Mouse (Mus musculus): ENCODE results near the gene H2-T3. TPM values are rescaled to one million over a fixed set of nuclear protein-coding genes. Genes with fewer than 3 reads are reported as not detected.
"Not testable (repeated sequence)": the region's sequence is repeated elsewhere in the genome, so short reads cannot be mapped to it uniquely, and the experiment has no call there.

H2-T3 gene
- polyA plus RNA-seq, 1 experiment, result 1.7 TPM

DNA sequence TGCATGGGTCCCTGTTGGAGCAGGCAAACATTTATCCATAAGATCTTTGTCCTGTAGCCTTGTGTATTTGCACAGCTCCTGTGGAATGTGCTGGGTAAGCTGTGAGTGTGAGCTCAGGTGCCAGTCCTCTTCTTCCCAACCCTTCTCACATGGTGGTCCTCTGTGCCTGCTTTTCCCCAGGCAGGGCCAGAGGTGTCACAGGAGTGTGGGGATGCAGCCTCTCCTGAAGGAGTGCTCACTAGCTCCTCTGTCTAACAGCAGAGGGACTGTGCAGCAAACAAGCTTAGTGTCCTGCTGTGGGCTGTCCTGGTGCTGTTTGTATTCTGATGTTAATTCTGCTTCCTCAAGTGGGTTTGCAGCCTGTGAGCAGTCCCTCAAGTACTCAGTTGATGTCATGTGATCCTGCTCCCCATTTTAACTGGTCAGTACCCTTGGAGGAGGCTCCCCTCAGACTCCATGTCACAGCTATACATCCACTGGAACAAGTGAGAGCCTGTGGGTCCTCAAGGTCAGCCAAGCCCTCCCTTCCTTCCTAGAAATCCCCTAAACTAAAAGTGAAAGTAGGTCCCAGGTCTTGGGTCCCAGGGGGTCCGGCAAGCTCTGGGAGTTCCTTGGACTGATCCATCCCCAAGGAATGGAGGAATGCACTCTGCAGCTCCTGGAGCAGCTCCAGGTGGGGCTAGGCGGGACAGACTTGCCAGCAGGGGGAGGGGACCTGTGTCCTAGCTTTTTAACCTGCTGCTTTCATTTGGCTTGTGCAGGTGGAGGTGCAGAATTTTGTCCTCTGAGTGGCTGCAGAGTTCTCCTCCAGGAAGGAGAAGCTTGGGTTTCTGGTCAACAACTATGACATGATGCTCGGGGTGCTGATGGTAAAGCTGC lies 35.6 kb downstream of the H2-T3 start:
- Histone ChIP-seq H3K27ac (ENCODE audit: control insufficient read depth, insufficient read depth, low read length) (no peak overlapping the region), H3K4me3 (ENCODE audit: control insufficient read depth, insufficient read depth, low read length) (no peak overlapping the region), H3K27me3 (ENCODE audit: control insufficient read depth, insufficient read depth, low read length) (no peaks in the 10 kb centered on the region), H3K36me3 (ENCODE audit: control insufficient read depth, insufficient read depth, low read length) (no peaks in the 10 kb centered on the region), H3K4me1 (replicated peaks; ENCODE audit: control insufficient read depth, insufficient read depth, low read length) (peaks cover 5% of the 10 kb centered on the region; the same call in 1 of the 2 replicates)
- DNase-seq, result no peak
- TF ChIP-seq POLR2A (IDR thresholded peaks at IDR 0.05; ENCODE audit: control insufficient read depth, extremely low read depth, insufficient read depth, low read length, poor library complexity) (no peak), CTCF (IDR thresholded peaks at IDR 0.05; ENCODE audit: borderline replicate concordance, control insufficient read depth, extremely low read depth, insufficient read depth, low read length, poor library complexity) (no peak)
- WGBS, result 45% methylated on average over 3 of the region's 3 CpGs

DNA sequence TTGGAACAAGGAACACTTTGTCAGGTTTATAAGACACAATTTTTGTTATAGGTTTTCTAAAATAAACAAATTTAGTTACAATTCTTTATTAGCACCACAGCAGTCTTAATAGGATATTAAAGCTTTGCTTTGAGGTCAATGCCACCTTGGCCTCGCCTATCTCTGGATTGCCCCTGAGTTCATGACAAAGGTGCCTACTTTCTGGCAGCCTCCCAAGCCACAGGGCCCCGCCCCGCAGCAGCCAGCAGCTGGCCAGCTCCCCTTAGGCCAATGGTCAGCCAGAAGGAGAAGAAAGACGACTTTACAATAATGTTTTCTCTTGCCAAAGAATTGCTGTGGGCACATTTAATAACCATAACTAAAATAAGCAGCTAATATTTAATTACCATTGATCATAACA lies 38.9 kb downstream of the H2-T3 start:
- H3K27me3 ChIP-seq (ENCODE audit: control insufficient read depth, insufficient read depth, low read length); H3K4me3 ChIP-seq (ENCODE audit: control insufficient read depth, insufficient read depth, low read length); H3K36me3 ChIP-seq (ENCODE audit: control insufficient read depth, insufficient read depth, low read length); DNase-seq; H3K27ac ChIP-seq (ENCODE audit: control insufficient read depth, insufficient read depth, low read length): not testable (repeated sequence)
- 62% methylated on average over 4 of the region's 4 CpGs for WGBS
- peaks cover 10% of the 10 kb centered on the region for H3K4me1 ChIP-seq (replicated peaks; ENCODE audit: control insufficient read depth, insufficient read depth, low read length)

DNA sequence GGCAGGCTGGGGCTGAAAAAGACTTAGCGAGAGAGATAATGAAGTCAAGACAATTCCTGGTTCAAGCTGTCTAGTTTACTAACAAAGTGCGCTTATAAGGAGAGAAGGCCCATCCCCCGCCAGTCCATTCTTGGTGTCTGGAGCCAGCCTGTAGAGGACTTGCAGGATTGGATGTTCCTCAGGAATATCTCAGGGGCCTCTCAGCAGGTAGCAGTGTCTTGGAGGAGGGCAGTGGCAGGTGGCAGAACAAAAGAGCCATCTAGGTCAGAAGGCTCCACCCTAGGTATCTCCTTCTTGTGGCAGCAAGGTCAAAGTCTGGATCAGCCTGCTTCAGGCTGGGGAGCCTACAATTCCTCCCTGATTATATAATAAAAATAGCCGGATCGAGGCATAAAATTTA lies 41.6 kb downstream of the H2-T3 start:
- Histone ChIP-seq H3K27ac (ENCODE audit: control insufficient read depth, insufficient read depth, low read length) (peak overlapping the region; percentile 10; the same call in 1 of the 2 replicates), H3K4me1 (replicated peaks; ENCODE audit: control insufficient read depth, insufficient read depth, low read length) (peaks cover 22% of the 10 kb centered on the region)
- not testable (repeated sequence) for H3K27me3 ChIP-seq (ENCODE audit: control insufficient read depth, insufficient read depth, low read length); H3K36me3 ChIP-seq (ENCODE audit: control insufficient read depth, insufficient read depth, low read length); DNase-seq; H3K4me3 ChIP-seq (ENCODE audit: control insufficient read depth, insufficient read depth, low read length)
- 95% methylated on average over 5 of the region's 5 CpGs for WGBS

DNA sequence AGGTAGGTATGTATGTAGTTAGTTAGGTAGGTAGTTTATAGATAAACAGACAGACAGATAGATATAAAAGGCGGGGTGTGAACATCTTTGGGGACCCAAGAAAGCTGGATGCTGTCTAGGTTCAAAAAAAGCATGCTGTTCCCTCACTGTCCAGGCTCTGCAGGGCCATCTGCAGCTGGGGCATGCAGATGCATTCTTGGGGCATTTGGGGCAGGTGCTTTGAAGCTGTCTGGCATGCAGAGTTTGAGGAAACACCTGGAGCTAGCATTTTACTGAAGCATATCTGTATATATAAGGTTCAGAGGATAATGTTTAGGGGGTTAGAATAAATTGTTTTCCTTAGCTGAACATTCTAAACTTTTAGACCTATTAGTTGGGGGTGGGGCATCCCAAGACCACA lies 43.1 kb downstream of the H2-T3 start:
- not testable (repeated sequence) for H3K4me3 ChIP-seq (ENCODE audit: control insufficient read depth, insufficient read depth, low read length); H3K27ac ChIP-seq (ENCODE audit: control insufficient read depth, insufficient read depth, low read length); H3K27me3 ChIP-seq (ENCODE audit: control insufficient read depth, insufficient read depth, low read length); H3K36me3 ChIP-seq (ENCODE audit: control insufficient read depth, insufficient read depth, low read length)
- 67% methylated on average over 1 of the region's 1 CpGs for WGBS
- H3K4me1 ChIP-seq (replicated peaks; ENCODE audit: control insufficient read depth, insufficient read depth, low read length), result peaks cover 22% of the 10 kb centered on the region
- peak; percentile 53 for DNase-seq

DNA sequence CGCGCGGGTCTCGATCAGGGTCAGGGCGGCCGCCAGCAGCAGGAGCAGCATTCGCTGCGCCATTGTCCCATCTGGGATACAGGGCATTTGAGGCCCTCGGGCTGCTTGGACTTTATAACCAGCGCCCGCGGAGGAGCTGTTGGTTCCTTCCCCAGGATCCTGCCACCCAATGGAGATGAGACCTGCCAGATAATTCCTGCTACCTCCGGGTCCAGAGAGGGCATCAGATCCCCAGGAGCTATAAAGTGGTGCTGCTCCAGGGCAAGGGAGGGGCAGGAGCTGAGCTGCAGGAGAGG lies 44.3 kb downstream of the H2-T3 start:
- H3K27me3 ChIP-seq (ENCODE audit: control insufficient read depth, insufficient read depth, low read length); H3K36me3 ChIP-seq (ENCODE audit: control insufficient read depth, insufficient read depth, low read length); DNase-seq; H3K27ac ChIP-seq (ENCODE audit: control insufficient read depth, insufficient read depth, low read length): not testable (repeated sequence)
- Histone ChIP-seq H3K4me3 (ENCODE audit: control insufficient read depth, insufficient read depth, low read length) (peak overlapping the region; percentile 54), H3K4me1 (replicated peaks; ENCODE audit: control insufficient read depth, insufficient read depth, low read length) (peaks cover 22% of the 10 kb centered on the region)
- WGBS, result 9% methylated on average over 13 of the region's 13 CpGs

DNA sequence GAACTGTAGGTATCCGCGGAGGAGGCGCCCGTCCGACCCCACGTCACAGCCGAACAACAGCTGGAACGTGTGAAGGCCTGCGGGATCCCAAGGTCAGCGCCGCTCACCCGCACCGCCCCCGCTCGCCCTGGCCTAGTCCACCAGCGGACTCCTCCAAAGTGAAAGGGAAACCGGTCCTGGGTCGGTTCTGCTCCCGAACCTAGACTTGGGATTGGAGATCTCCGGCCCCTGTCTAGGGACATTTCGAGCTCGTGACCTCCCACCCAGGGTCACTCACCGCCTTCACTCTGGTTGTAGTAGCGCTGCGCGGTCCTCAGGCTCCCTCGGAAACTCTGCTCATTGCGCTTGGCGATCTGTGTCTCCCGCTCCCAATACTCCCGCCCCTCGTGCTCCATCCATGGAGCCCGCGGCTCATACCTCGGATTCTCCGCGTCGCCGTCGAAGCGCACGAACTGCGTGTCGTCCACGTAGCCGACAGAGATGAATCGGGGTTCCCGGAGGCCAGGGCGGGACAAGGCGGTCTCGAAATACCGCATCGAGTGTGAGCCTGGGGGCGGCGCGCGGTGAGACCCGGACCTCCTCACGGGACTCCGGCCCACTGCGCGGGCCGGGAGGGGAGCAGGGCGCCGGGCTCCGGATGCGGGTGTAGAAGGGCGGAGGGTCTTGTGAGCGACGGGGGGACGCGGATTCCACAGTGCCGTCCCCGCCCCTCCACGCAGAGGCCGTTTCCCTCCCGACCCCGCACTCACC lies 44.8 kb downstream of the H2-T3 start:
- no peaks in the 10 kb centered on the region; the same call in 1 of the 2 replicates for H3K27me3 ChIP-seq (ENCODE audit: control insufficient read depth, insufficient read depth, low read length)
- H3K4me1 ChIP-seq (replicated peaks; ENCODE audit: control insufficient read depth, insufficient read depth, low read length), result peaks cover 22% of the 10 kb centered on the region
- TF ChIP-seq POLR2A (IDR thresholded peaks at IDR 0.05; ENCODE audit: control insufficient read depth, extremely low read depth, insufficient read depth, low read length, poor library complexity) (no peak), CTCF (IDR thresholded peaks at IDR 0.05; ENCODE audit: borderline replicate concordance, control insufficient read depth, extremely low read depth, insufficient read depth, low read length, poor library complexity) (no peak)
- H3K36me3 ChIP-seq (ENCODE audit: control insufficient read depth, insufficient read depth, low read length), result no peaks in the 10 kb centered on the region
- peak overlapping the region; percentile 54 for H3K4me3 ChIP-seq (ENCODE audit: control insufficient read depth, insufficient read depth, low read length)
- peak; percentile 53 for DNase-seq
- H3K27ac ChIP-seq (ENCODE audit: control insufficient read depth, insufficient read depth, low read length), result no peak overlapping the region
- WGBS, result 3% methylated on average over 78 of the region's 78 CpGs

DNA sequence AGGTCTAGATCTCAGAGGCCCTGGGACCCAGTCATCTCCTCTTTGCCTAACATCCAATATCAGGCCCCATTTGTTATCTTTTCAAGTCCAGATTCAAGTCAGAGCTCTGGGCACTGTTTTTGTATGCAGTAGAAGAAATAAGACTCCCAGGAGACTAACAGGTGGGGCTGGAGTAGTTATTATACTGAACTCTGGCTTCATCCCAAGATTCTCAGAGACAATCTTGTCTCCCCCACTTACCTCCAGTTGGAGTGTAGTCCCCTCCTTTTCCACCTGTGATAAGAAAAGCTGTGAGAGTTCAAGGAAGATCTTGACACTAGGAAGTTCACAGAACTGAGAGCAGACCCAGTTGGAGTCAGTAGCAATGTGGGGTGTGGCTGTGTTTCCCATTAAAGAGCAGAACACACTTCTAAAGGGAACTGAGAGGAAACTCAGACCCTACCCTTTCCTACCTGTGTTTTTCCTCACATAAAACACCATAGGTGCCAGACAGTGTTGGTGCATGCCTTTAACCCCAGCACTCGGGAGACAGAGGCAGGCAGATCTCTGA lies 53.7 kb downstream of the H2-T3 start:
- H3K27me3 ChIP-seq (ENCODE audit: control insufficient read depth, insufficient read depth, low read length); H3K4me3 ChIP-seq (ENCODE audit: control insufficient read depth, insufficient read depth, low read length); H3K27ac ChIP-seq (ENCODE audit: control insufficient read depth, insufficient read depth, low read length); H3K36me3 ChIP-seq (ENCODE audit: control insufficient read depth, insufficient read depth, low read length): not testable (repeated sequence)
- DNase-seq, result peak; percentile 1
- WGBS, result 89% methylated on average over 1 of the region's 1 CpGs
- H3K4me1 ChIP-seq (replicated peaks; ENCODE audit: control insufficient read depth, insufficient read depth, low read length), result peaks cover 40% of the 10 kb centered on the region

Other genes starting within 250 kb of the H2-T3 start
- gene Abcf1, start 220.5 kb downstream of the H2-T3 start, polyA plus RNA-seq (2012; rRNA removed), result 128 and 132 TPM in 2 replicates
- gene Gnl1, start 210.4 kb downstream of the H2-T3 start, polyA plus RNA-seq (2012; rRNA removed), result 37.9 and 45.5 TPM in 2 replicates
- 35.5 and 42.6 TPM in 2 replicates for gene Prr3, start 210.1 kb downstream of the H2-T3 start, polyA plus RNA-seq (2012; rRNA removed)
- 15.0 and 20.4 TPM in 2 replicates for gene H2-T24, start 169.7 kb downstream of the H2-T3 start, polyA plus RNA-seq (2012; rRNA removed)
- 380 and 457 TPM in 2 replicates for gene H2-T23, start 157.4 kb downstream of the H2-T3 start, polyA plus RNA-seq (2012; rRNA removed)
- gene H2-T22, start 147.5 kb downstream of the H2-T3 start, polyA plus RNA-seq (2012; rRNA removed), result 105 and 119 TPM in 2 replicates
- 0.22 TPM in 1 of 2 replicates, not detected in the other for gene Gm6034, start 147.3 kb downstream of the H2-T3 start, polyA plus RNA-seq (2012; rRNA removed)
- gene Gm11127, start 131.9 kb downstream of the H2-T3 start, polyA plus RNA-seq (2012; rRNA removed), result 0.39 and 0.61 TPM in 2 replicates
- gene Gm19684, start 68.6 kb downstream of the H2-T3 start, polyA plus RNA-seq (2012; rRNA removed), result 1.4 and 1.7 TPM in 2 replicates
- 1.7 and 2.4 TPM in 2 replicates for gene Gm7030, start 60.9 kb downstream of the H2-T3 start, polyA plus RNA-seq (2012; rRNA removed)
- gene Gm8909, start 21.8 kb downstream of the H2-T3 start, polyA plus RNA-seq (2012; rRNA removed), result 20.1 and 20.8 TPM in 2 replicates
- 124 and 160 TPM in 2 replicates for gene Rpp21, start 67.8 kb upstream of the H2-T3 start, polyA plus RNA-seq (2012; rRNA removed)
- 51.1 and 56.1 TPM in 2 replicates for gene Trim39, start 82.0 kb upstream of the H2-T3 start, polyA plus RNA-seq (2012; rRNA removed)
- not detected in 2 replicates for gene H2-M10.2, start 96.2 kb upstream of the H2-T3 start, polyA plus RNA-seq (2012; rRNA removed)
- 0.10 and 0.13 TPM in 2 replicates for gene H2-M10.1, start 135.9 kb upstream of the H2-T3 start, polyA plus RNA-seq (2012; rRNA removed)
- gene H2-M10.3, start 178.1 kb upstream of the H2-T3 start, polyA plus RNA-seq (2012; rRNA removed), result not detected in 2 replicates